Mouse (Mus musculus) bone marrow macrophage, adult 2 months (primary cell): ENCODE data around the gene Vps13d. TPM values are rescaled to one million over a fixed set of nuclear protein-coding genes. Genes with fewer than 3 reads are reported as not detected.

Source experiments
- H3K27ac ChIP-seq: 2 replicates; pipeline ENCODE4 v1.5.1; 2012; ENCODE audit warnings: low read depth, low read length; ENCODE audit not compliant: insufficient read depth
- H3K4me1 ChIP-seq: 2 replicates; pipeline ENCODE4 v1.6.1; 2012; ENCODE audit warnings: low read length; ENCODE audit not compliant: control insufficient read depth, insufficient read depth
- H3K4me3 ChIP-seq: 2 replicates; pipeline ENCODE4 v1.5.1; 2012; ENCODE audit warnings: mild to moderate bottlenecking, low read length, moderate library complexity; ENCODE audit not compliant: insufficient read depth
- CTCF ChIP-seq: IDR thresholded peaks from 2 replicates; pipeline ENCODE4 v1.5.1; 2012; ENCODE audit warnings: low read depth, mild to moderate bottlenecking, low read length, moderate library complexity
- POLR2A ChIP-seq: IDR thresholded peaks from 2 replicates; pipeline ENCODE4 v1.6.1; 2012; ENCODE audit warnings: mild to moderate bottlenecking, low read depth, low read length, borderline replicate concordance
- polyA plus RNA-seq: library from polyadenylated mRNA; stranded (reverse); fragments of >200 nt; gene quantifications from 2 replicates; pipeline ENCODE4 v1.2.4, GENCODE M21; 2012; ENCODE audit not compliant: missing spikeins, insufficient read depth, insufficient read length

The Vps13d gene
- polyA plus RNA-seq, 1 experiment, result 44.8 TPM

DNA sequence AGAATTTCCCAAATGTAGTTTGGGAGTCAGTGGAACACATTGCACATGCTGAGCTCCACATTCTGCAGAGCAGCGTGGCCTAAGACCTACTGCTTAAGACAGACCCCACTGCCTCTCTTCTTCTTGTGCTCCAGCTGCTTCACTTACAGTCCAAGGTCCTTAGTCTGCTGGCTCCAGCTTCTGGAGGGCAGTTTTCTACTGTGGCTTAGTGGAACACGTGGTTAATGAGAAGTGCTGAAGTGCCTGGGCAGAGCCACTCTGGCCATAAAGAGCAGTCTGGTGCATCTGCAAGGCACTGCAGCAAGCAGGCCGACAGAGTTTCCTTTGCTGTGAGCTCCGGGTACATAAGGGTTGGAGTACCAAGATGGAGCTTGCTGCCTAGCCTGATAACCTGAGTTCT lies 163.3 kb downstream of the Vps13d start:
- H3K4me3 ChIP-seq, result no peak overlapping the region
- H3K27ac ChIP-seq, result no peak overlapping the region
- peaks cover 15% of the 10 kb centered on the region for H3K4me1 ChIP-seq
- TF ChIP-seq CTCF, result no peak
- TF ChIP-seq POLR2A, result no peak

DNA sequence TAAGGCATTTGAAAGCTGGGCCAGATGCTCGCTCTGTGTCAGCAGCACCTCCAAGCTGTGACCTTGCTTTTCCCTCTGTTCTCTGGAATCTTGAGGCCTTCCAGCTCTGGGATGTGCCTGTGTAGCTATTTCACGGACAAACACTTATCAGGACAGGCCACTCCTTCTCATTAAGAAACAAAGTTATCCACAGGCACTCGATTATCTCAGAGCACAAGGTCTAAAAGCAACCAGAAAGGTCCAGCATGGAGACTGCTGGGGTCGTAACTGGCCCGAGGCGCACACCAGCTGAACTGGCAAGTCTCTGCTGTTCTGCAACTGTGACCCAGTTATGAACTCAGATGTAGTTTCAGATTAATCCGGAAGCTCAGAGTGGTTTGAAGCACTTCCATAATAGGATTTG lies 168.4 kb downstream of the Vps13d start:
- Histone ChIP-seq H3K4me1 (peaks cover 41% of the 10 kb centered on the region), H3K4me3 (no peak overlapping the region), H3K27ac (no peak overlapping the region)
- TF ChIP-seq CTCF (no peak), POLR2A (no peak)

DNA sequence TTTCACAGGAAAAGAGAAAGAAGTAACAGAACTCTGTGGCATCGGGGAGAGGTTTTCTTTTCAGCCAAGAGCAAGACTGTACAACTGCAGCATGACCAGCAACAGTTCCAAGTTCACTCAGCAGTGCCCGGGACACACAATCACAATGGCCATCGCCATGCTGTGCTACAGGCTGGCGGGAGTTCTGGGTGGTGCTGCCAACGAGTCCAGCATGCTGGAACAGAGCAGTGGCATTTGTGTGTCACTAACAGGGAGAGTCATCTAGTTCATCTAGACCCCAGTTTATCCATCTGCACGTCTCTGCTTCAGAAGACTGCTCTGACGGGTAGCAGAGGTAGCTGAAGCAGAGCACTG lies 169.4 kb downstream of the Vps13d start:
- H3K4me3 ChIP-seq, result no peak overlapping the region
- TF ChIP-seq POLR2A (no peak), CTCF (no peak)
- peak overlapping the region; percentile 40 for H3K27ac ChIP-seq
- H3K4me1 ChIP-seq, result peaks cover 50% of the 10 kb centered on the region

DNA sequence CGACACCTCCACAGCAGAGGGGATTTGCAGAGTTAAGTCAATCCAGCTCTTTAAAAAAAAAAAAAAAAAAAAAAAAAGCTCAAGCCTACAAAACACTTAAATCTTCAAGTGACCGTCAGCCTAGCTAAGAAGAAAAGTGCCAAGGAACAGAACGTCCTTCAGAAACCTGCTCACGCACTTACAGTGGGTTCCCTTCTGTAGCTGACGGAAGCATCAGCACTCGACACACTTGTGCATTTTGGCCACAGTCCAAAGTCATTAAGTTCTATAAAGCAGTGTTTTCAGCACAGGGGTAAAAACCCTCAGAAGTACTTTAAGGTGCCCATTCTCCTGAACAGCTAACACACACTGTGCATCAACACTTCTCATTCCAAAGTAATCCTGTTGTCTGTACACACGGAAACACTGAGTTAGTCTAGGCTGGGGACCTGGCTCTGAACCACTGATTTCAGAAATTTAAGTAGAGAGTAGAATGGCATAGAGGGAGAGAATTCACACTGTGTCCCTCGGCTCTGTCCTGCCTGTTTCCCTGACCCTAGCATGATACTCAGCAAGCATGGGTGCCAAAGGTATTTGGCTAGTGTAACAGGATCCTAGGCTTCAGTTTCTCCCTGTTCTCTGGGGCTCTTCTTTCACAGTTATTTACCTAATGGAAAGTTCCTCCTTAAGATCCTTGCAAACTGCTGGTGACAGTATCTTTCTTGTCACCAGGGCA lies 170.0 kb downstream of the Vps13d start:
- Histone ChIP-seq H3K4me3 (no peak overlapping the region), H3K4me1 (peaks cover 56% of the 10 kb centered on the region), H3K27ac (peak overlapping the region; percentile 40)
- TF ChIP-seq CTCF (no peak), POLR2A (no peak)

DNA sequence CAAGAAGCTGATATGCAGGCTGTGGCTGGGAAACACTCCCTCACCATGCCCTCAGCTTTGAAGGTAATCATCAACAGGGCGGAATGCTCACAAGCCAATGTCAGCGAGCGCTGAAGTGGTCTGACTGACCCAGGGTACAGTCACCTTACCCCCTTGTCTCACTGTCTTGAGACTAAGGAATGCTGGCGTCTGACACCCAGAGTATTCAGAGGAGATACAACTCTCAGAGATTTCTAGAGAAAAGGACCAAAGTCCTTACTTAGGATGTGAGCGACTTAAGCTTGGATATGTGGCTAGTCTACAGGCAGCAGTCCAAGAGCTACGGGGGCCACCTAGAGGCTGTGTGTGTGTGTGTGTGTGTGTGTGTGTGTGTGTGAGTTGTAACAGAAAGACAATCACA lies 170.9 kb downstream of the Vps13d start:
- no peak for TF ChIP-seq POLR2A
- no peak for TF ChIP-seq CTCF
- Histone ChIP-seq H3K4me1 (peaks cover 64% of the 10 kb centered on the region), H3K4me3 (no peak overlapping the region), H3K27ac (no peak overlapping the region)

DNA sequence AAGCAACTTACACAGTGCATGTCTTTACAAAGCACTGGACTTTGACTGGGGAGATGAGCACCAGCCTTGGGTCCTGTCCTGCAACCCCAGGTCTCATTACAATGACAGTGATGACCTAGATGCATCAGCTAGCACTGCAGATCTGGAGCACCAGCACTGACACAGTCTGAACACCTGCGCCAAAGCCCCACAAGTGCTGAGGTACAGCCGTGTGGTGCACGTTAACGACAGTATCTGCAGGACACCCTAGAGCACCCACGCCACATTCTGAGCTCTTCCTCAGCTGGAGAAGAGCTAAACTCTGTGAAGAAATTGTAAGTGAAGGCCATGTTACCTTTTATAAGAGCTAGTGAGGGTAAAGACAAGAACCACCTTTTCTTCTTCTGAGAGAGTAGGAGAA lies 172.0 kb downstream of the Vps13d start:
- Histone ChIP-seq H3K27ac (no peak overlapping the region), H3K4me1 (peaks cover 72% of the 10 kb centered on the region), H3K4me3 (no peak overlapping the region)
- TF ChIP-seq CTCF, result no peak
- TF ChIP-seq POLR2A, result no peak

DNA sequence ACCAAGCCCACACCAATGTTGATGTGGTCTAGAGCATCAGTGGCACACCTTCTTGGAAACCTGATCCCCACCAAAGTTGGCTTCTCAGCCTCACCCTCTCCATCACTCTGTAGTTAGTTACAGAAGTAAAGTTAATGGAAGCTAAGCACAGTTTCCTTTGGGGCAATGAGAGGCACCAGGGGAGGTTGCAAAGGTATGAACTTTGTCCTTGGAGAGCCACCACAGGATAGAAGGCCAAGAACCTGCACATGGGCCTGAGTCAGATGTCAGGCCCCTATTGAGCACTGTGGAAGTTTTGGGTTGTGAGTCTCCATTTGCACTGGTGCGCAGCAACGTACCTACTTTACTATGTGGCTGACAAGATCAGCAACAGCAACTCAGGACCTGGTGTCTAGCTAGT lies 172.6 kb downstream of the Vps13d start:
- Histone ChIP-seq H3K27ac (no peak overlapping the region), H3K4me1 (peaks cover 74% of the 10 kb centered on the region), H3K4me3 (no peak overlapping the region)
- no peak for TF ChIP-seq CTCF
- TF ChIP-seq POLR2A, result no peak

DNA sequence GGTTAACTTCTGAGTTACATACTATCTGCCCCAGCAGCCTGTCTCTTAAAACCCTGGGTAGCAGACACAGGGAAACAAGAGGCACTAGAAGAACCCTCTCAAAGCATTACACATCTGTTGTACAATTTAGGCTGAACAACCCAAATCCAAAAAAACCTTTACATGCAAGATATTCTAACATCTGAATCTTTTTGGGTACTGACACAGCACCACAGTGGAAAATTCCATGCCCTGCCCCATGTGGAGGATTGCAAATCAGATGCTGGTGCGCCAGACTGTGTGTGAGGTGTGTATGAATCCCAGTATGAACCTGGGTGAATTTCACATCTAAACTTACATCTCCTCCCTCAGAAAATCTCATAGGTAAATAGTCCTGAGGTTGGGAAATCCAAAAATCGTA lies 174.4 kb downstream of the Vps13d start:
- TF ChIP-seq POLR2A (no peak), CTCF (no peak)
- Histone ChIP-seq H3K27ac (peak overlapping the region; percentile 95), H3K4me3 (no peak overlapping the region), H3K4me1 (peaks cover 66% of the 10 kb centered on the region)

DNA sequence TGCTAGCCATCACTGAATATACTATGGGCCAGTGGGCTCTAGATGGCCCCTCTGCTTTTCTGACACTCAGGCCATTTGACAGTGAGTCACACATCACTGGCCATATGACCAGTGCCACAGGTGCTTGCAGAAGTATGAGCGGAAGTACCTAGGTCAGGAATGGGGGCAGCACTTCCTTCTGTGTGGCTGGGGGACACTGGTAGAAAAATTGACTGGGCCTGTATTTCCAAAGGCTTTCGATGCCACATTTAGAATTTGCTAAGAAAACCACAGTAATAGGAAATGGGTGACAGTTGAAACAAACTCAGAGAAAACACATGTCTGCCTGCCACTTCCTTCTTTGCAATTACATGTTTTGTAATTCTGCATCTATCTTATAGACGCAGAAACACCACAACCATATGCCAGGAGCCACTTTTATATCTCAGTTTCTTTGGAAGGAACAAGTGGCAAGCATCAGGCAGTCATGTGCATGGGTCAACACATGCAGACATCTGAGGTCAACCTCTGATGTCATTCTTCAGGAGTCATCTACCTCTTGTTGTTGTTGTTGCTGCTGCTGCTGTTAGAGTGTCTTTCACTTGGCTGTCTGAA lies 175.6 kb downstream of the Vps13d start:
- H3K27ac ChIP-seq, result peak overlapping the region; percentile 95
- peaks cover 54% of the 10 kb centered on the region for H3K4me1 ChIP-seq
- TF ChIP-seq CTCF (no peak), POLR2A (no peak)
- H3K4me3 ChIP-seq, result no peak overlapping the region

DNA sequence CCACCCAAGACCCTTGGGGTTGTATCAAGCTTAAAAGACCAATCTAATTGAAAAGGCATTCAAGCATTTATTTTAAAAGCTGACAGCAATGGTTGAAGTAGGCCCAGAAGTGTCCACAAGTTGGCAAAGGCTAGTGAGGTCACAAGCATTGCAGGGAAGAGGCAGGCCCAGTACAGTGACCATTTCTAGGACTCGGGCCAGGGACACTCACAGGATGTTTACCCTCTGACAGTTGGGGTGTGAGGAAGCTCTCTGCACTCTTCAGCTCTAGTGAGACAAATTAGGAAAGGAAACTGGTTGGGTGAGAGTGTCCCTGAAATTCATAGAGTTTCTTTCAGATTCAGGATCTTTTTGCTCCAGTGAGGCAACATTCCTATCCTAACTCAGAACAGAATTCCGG lies 177.1 kb downstream of the Vps13d start:
- Histone ChIP-seq H3K4me3 (no peak overlapping the region), H3K27ac (peak overlapping the region; percentile 95), H3K4me1 (peaks cover 60% of the 10 kb centered on the region)
- no peak for TF ChIP-seq CTCF
- TF ChIP-seq POLR2A, result no peak

DNA sequence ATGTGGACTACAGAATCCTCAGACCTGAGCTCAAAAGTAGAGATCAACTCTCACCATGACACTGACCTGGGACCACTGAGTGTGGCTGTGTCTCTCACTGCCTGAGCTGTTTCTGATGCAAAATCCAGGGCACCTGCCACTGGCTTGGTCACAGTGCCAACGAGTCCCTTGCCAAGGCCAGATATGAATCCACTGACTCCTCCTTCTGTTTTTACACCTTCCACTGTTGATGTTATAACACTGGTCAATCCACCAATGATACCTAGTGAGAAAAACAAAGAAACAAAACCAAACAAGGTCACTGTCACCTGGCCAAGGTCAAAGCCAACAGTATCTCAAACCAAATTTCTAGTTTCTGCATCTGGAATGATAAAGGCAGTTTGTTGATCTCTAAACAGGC lies 178.1 kb downstream of the Vps13d start:
- Histone ChIP-seq H3K27ac (peak overlapping the region; percentile 95; the same call in 1 of the 2 replicates), H3K4me1 (peaks cover 64% of the 10 kb centered on the region)

More for the DNA sequence above, 178.1 kb downstream of the Vps13d start:
- H3K4me3 ChIP-seq, result no peak overlapping the region
- TF ChIP-seq POLR2A, result no peak
- TF ChIP-seq CTCF, result no peak
